Mouse (Mus musculus) megakaryocyte, embryonic 14.5 days (primary cell): ENCODE data around the gene E030030I06Rik. TPM values are rescaled to one million over a fixed set of nuclear protein-coding genes. Genes with fewer than 3 reads are reported as not detected.
A peak's percentile ranks its signal among the peaks of the same experiment; 100 is the strongest.
"Not testable (repeated sequence)": the region's sequence is repeated elsewhere in the genome, so short reads cannot be mapped to it uniquely, and the experiment has no call there.

ENCODE experiments used
- H3K27me3 ChIP-seq: replicated peaks from 2 replicates; pipeline ENCODE3; 2012; ENCODE audit warnings: inconsistent platforms
- H3K36me3 ChIP-seq: replicated peaks from 2 replicates; pipeline ENCODE3; 2012; ENCODE audit warnings: low read length, inconsistent platforms, mixed read lengths
- H3K4me1 ChIP-seq: 2 replicates; pipeline ENCODE4 v1.6.1; 2012; ENCODE audit warnings: inconsistent platforms
- H3K4me3 ChIP-seq: replicated peaks from 2 replicates; pipeline ENCODE3; 2012; ENCODE audit warnings: moderate library complexity, mild to moderate bottlenecking, inconsistent platforms
- H3K9me3 ChIP-seq: 2 replicates; pipeline ENCODE4 v1.6.1; 2012; ENCODE audit warnings: inconsistent platforms
- FLI1 ChIP-seq: IDR thresholded peaks from 2 replicates; pipeline ENCODE4 v1.6.1; 2012; ENCODE audit warnings: low read length, inconsistent platforms, mixed read lengths
- GATA1 ChIP-seq: IDR thresholded peaks from 3 replicates; pipeline ENCODE4 v1.6.1; 2012; ENCODE audit warnings: mixed read lengths, low read length, inconsistent platforms, borderline replicate concordance
- polyA plus RNA-seq: library from polyadenylated mRNA; stranded (reverse); fragments of >175 nt; gene quantifications from 2 replicates; pipeline ENCODE4 v1.2.3, GENCODE M21; 2012; ENCODE audit warnings: low replicate concordance; ENCODE audit not compliant: insufficient read depth

Gene E030030I06Rik
- polyA plus RNA-seq, 1 experiment: not detected

DNA sequence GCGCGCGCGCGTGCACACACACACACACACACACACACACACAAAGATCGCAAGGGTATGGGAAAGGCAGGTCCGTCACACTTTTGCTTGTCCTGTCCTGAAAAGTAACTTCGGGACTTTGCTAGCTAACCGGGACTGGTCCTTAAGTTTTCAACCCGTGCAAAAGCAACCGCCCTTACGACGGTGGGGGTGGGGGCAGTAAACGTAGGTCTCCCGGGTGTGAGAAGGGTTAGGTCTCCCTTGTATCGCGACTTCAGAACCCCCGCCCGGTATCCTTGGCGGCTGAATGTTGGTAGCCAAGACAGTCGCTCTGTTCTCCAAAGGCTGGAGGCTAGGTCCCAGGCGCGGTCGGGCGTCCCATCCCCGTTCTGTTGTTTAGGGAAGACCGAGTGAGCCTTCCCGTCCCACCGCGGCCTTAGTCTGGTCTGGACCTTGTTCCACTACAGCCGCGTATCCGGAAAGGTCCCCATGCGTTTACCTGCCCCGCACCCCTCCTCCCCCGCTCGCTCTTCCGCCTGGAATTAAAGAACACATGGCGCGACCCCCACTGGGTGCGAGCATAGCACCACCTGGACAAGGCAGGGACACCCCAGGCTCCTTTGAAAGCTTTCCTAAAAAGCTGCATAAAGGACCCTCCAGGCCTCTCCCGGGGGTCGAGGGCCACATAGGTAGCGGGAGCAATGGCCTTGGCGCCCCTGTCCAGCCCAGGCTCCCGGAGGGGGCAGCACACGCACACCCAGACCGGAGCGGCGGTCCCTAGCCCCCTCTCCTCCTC, 808 bp upstream of the E030030I06Rik start:
- no peaks in the 10 kb centered on the region for H3K36me3 ChIP-seq
- H3K27me3 ChIP-seq: peaks cover 39% of the 10 kb centered on the region
- no peak for TF ChIP-seq GATA1
- no peak for TF ChIP-seq FLI1
- H3K4me3 ChIP-seq: peak overlapping the region; percentile 89
- peaks cover 17% of the 10 kb centered on the region for H3K4me1 ChIP-seq
- H3K9me3 ChIP-seq: no peaks in the 10 kb centered on the region

DNA sequence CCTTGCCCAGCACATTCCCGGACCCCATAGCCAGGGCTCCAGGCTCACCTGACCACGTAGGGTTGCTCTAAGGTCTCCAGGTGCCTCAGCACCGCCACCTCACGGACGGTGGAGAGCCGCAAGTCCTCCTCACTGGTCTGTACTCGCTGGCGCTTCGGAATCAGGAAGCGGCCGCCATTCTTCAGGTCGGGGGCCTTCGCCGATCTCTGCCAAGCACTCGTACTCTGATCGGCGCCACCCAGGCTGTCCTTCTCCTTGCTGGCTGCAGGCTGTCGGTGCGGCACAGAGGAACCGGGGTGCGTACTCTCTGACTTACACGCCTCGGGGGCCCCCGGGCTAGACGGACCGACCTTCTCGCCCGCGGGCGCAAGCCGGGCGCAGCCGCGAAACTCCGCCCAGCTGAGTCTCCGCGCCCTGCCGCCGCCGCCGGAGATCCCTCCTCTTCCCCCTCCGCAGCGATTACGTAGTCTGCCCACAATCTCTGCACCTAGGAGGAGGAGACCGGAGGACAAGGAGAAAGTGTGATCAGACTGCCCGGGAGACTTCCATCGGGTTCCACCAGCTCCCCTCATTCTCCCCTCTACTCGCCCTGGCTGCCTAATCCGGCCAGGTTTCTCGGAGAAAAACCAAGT, 513 bp downstream of the E030030I06Rik start:
- H3K27me3 ChIP-seq: peaks cover 36% of the 10 kb centered on the region
- no peaks in the 10 kb centered on the region for H3K9me3 ChIP-seq
- peak overlapping the region; percentile 89 for H3K4me3 ChIP-seq
- TF ChIP-seq FLI1 (no peak), GATA1 (no peak)
- H3K4me1 ChIP-seq: peaks cover 17% of the 10 kb centered on the region
- H3K36me3 ChIP-seq: no peaks in the 10 kb centered on the region

GRCm38 (mm10) chr10:22142926-22143325, 6.1 kb downstream of the E030030I06Rik start:
- no peak overlapping the region for H3K4me3 ChIP-seq
- TF ChIP-seq GATA1 (no peak), FLI1 (no peak)
- H3K27me3 ChIP-seq: peaks cover 3% of the 10 kb centered on the region
- no peaks in the 10 kb centered on the region for H3K36me3 ChIP-seq
- no peaks in the 10 kb centered on the region for H3K4me1 ChIP-seq
- no peaks in the 10 kb centered on the region for H3K9me3 ChIP-seq

- H3K9me3 ChIP-seq, H3K27me3 ChIP-seq, H3K4me3 ChIP-seq: not testable (repeated sequence)
Observed at GRCm38 (mm10) chr10:22142194-22142593, 6.9 kb downstream of the E030030I06Rik start.

DNA sequence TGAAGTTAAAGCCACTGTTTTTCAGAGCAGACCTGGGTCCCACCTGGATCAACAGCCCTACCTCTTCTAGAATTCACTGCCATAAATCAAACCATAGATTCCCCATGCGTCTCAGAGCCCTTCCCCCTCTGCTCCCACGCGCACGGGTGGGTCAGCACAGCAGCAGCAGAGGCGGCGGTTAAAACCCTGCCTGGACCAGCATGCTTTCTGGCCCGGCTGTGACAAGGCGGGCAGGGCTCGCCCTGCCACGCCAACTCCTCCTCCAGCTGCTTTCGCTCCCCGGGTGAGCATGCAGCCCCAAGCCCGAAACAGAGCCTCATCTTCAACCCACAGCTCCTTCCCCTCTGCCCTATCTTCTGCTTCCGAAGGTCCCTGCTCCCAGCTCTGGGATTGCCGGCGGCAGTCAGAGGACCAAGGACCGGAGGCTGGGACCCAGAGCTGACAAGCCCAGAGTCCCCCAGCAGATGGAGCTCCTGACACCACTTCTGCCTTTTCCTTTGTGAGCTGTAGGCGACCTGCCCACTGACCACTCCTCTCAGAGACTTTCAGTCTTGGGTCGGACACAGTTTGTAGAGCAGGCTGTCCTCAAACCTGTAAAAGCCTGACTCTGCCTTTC, 8.3 kb downstream of the E030030I06Rik start:
- H3K4me3 ChIP-seq: peak overlapping the region; percentile 54
- TF ChIP-seq GATA1 (no peak), FLI1 (no peak)

More at GRCm38 (mm10) chr10:22142194-22142593, 6.9 kb downstream of the E030030I06Rik start:
- H3K4me1 ChIP-seq, H3K36me3 ChIP-seq: not testable (repeated sequence)

GRCm38 (mm10) chr10:22074531-22074930, 74.5 kb downstream of the E030030I06Rik start:
- no peaks in the 10 kb centered on the region for H3K27me3 ChIP-seq
- no peaks in the 10 kb centered on the region for H3K36me3 ChIP-seq
- no peaks in the 10 kb centered on the region for H3K4me1 ChIP-seq
- TF ChIP-seq FLI1 (no peak), GATA1 (no peak)
- H3K4me3 ChIP-seq: no peak overlapping the region
- peaks cover 4% of the 10 kb centered on the region; the same call in 1 of the 2 replicates for H3K9me3 ChIP-seq

More for the DNA sequence above, 8.3 kb downstream of the E030030I06Rik start:
- peaks cover 3% of the 10 kb centered on the region for H3K27me3 ChIP-seq
- H3K9me3 ChIP-seq: no peaks in the 10 kb centered on the region
- no peaks in the 10 kb centered on the region for H3K36me3 ChIP-seq
- H3K4me1 ChIP-seq: no peaks in the 10 kb centered on the region

GRCm38 (mm10) chr10:22072739-22073138, 76.3 kb downstream of the E030030I06Rik start:
- Histone ChIP-seq H3K36me3 (no peaks in the 10 kb centered on the region), H3K9me3 (peaks cover 4% of the 10 kb centered on the region; the same call in 1 of the 2 replicates), H3K4me1 (no peaks in the 10 kb centered on the region), H3K4me3 (no peak overlapping the region), H3K27me3 (no peaks in the 10 kb centered on the region)
- TF ChIP-seq GATA1: no peak
- TF ChIP-seq FLI1: no peak

DNA sequence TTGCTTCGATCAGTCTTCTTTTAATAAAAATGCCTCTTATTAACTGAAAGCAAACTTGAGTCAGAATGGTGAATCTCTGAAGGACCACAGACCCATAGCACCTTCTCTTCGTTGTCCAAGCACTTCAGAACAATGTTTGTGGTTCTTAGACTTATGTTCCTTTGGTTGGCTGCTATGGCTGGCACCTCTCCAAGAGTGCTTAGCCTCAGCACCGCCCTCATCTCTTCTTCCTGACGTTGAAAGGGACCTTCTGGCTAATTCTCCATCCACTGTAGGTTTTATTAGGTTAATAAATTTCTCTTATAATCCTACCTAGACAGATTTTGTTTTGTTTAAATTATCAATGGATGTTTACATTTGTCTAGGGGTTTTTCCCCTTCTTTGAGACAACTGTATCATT, 78.5 kb downstream of the E030030I06Rik start:
- Histone ChIP-seq H3K36me3 (no peaks in the 10 kb centered on the region), H3K4me1 (no peaks in the 10 kb centered on the region), H3K27me3 (no peaks in the 10 kb centered on the region), H3K4me3 (no peak overlapping the region), H3K9me3 (peaks cover 4% of the 10 kb centered on the region; the same call in 1 of the 2 replicates)
- TF ChIP-seq FLI1: no peak
- TF ChIP-seq GATA1: no peak

DNA sequence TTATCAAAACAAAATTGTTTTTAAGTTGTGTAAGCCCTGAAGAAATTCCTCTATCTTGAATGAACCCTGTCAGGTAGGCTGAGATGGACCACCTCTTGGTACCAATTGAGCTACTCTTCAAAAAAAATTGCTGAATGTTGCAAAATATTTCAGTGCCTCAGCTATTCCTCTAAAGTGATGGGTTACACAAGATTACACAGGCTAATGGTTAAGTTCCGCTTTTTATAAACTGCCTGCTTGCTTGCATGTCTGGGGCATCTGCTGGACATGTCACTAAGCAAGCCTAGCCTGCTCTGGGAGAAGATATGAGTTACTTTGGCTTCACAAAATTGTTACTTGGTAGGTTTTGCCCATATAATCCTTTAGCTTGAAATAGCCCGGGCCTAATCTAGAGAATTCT, 78.9 kb downstream of the E030030I06Rik start:
- no peaks in the 10 kb centered on the region for H3K4me1 ChIP-seq
- H3K27me3 ChIP-seq: no peaks in the 10 kb centered on the region
- no peaks in the 10 kb centered on the region for H3K36me3 ChIP-seq
- no peak overlapping the region for H3K4me3 ChIP-seq
- TF ChIP-seq GATA1 (no peak), FLI1 (no peak)
- H3K9me3 ChIP-seq: peaks cover 4% of the 10 kb centered on the region; the same call in 1 of the 2 replicates

GRCm38 (mm10) chr10:22067979-22068378, 81.1 kb downstream of the E030030I06Rik start, which contains the start of gene 4930444G20Rik:
4930444G20Rik (minus strand) TSS chr10:22068079.
- not testable (repeated sequence) for H3K4me1 ChIP-seq, H3K27me3 ChIP-seq, H3K4me3 ChIP-seq, H3K9me3 ChIP-seq, H3K36me3 ChIP-seq

Other genes starting within 250 kb of the E030030I06Rik start
- gene 4930444G20Rik, start 81.2 kb downstream of the E030030I06Rik start, polyA plus RNA-seq: 0.96 TPM in 1 of 2 replicates, not detected in the other
- gene Raet1e, start 9.3 kb upstream of the E030030I06Rik start, polyA plus RNA-seq: not detected in 2 replicates
- not detected in 2 replicates for gene H60b, start 9.3 kb upstream of the E030030I06Rik start, polyA plus RNA-seq
- gene Raet1d, start 211.3 kb upstream of the E030030I06Rik start, polyA plus RNA-seq: not detected in 2 replicates